ENCODE assay signal across 14 mouse cellular contexts in the genomic region with DNA sequence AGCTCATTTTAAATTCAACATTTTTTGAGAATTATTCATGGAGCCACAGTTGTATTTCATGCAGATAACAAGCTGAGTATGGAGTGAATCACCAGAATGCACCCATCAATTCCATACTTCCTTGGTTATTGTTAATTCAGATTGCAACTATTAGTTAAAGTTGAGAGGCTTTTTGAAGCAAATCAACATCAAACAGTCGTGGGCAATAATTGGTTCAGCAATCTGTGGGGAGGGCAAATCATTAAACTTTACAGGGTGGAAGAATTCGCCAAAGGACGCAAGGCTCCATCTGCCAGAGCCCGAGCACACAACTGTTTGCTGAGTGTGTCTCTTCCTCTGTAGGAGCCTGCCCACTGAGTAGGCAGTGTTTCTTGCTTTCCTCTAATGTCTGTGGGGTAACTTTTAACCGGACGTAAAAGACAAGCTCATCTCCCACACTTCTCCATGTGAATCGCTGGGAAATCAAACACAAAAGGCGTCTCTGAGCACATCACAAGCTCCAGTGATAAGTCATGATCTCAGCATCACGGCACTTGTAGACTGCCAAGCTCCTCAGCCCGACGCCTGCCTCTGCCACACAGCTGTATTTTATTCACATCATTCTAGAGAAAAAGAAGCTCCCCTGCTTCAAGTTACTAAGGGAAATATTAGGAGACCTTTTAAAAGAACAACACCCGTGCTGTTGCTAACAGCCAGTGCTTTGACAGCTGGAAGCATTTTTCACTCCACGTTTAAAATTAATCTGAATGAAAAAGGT.
DNase-seq lines count a peak whose midpoint lies in the region; ATAC-seq lines count a peak whose summit lies in the region.
"Had no signal": no experiment of that assay in that cellular context is flagged by ENCODE, and none has a peak within 500 bp of the region (broad histone marks: within the 10 kb centered on the region; RNA-seq: fewer than 3 reads in every experiment).

No protein-coding gene starts in this region.

- no peak for DNase-seq in frontal cortex, postnatal 25 days (ENCODE audit: low spot score in 2 of 2)
- DNase-seq in right cerebral cortex, adult 2 months (ENCODE audit: low spot score in 2 of 2) = peak; percentile 23 to 38
- DNase-seq in right cerebral cortex, postnatal 4 days = no peak
- peak; percentile 7 to 14 for DNase-seq in left cerebral cortex, adult 9 months (ENCODE audit: low spot score in 2 of 2)
- DNase-seq in adrenal gland, postnatal 36 days = no peak
- no peak for DNase-seq in adrenal gland, adult (ENCODE audit: inconsistent age in 2 of 2, low spot score in 1 of 2)
- no peak for DNase-seq in lung, postnatal 14 days
- DNase-seq: cerebellum, adult 8-10 months; gastrocnemius, adult 2 months; heart, postnatal 36 days; kidney, postnatal 36 days had no signal

- peak; percentile 79 for ATAC-seq in frontal cortex, adult (ENCODE audit: low TSS enrichment)
- ATAC-seq: CD4-positive, CD25-positive, alpha-beta regulatory T cell, adult 4 months; lung, postnatal 0 days had no signal

Comparison
In these comparisons a context has a peak if more than half of its experiments do, and no peak if none do; other contexts are left out.
1. DNase-seq: peak in right cerebral cortex, adult 2 months (2 of 2) and left cerebral cortex, adult 9 months (2 of 2); none in frontal cortex, postnatal 25 days (0 of 2), right cerebral cortex, postnatal 4 days (single experiment), adrenal gland, postnatal 36 days (0 of 2), adrenal gland, adult (0 of 2) and lung, postnatal 14 days (single experiment).